ENCODE assay signal across 8 mouse cellular contexts in genomic region chr11:81968401-81968881, GRCm38 (mm10). TPM values are rescaled to one million over a fixed set of nuclear protein-coding genes. Genes with fewer than 3 reads are reported as not detected.
DNase-seq lines count a peak whose midpoint lies in the region; ATAC-seq lines count a peak whose summit lies in the region.
"Had no signal": no experiment of that assay in that cellular context is flagged by ENCODE, and none has a peak within 500 bp of the region (broad histone marks: within the 10 kb centered on the region; RNA-seq: fewer than 3 reads in every experiment).

TSS of gene Asic2 (minus strand) at chr11:81968457.

- H3K9ac ChIP-seq in forebrain, embryonic 11.5 days (ENCODE audit: low read length): peak within 1 kb of the TSS; percentile 51
- peak within 1 kb of the TSS; percentile 53 for H3K9ac ChIP-seq in neural tube, embryonic 11.5 days (ENCODE audit: low read length)

- peaks cover 20% of the 10 kb centered on the region; the same call in 1 of the 2 replicates for H3K4me1 ChIP-seq in forebrain, embryonic 11.5 days (replicated peaks; ENCODE audit: control insufficient read depth, insufficient read depth, low read length)
- no peaks in the 10 kb centered on the region for H3K4me1 ChIP-seq in neural tube, embryonic 11.5 days (ENCODE audit: control insufficient read depth, insufficient read depth, low read length)

- H3K27ac ChIP-seq in forebrain, embryonic 11.5 days (ENCODE audit: low read depth, low read length): no peak within 1 kb of the TSS
- no peak within 1 kb of the TSS for H3K27ac ChIP-seq in neural tube, embryonic 11.5 days (ENCODE audit: low read depth, low read length)

- H3K4me3 ChIP-seq in forebrain, embryonic 11.5 days (ENCODE audit: low read depth, low read length): peak within 1 kb of the TSS; percentile 34
- peak within 1 kb of the TSS; percentile 23 for H3K4me3 ChIP-seq in neural tube, embryonic 11.5 days (ENCODE audit: low read depth, low read length)

- no peak for ATAC-seq in forebrain, embryonic 11.5 days (replicated peaks; ENCODE audit: low FRiP score)
- no peak for ATAC-seq in neural tube, embryonic 11.5 days (ENCODE audit: insufficient read depth, low FRiP score, low TSS enrichment)
- no peak for ATAC-seq in megakaryocyte progenitor cell, adult 5-6 weeks (replicated peaks; ENCODE audit: poor library complexity)
- ATAC-seq in granulocyte monocyte progenitor cell, adult 5-6 weeks (replicated peaks; ENCODE audit: poor library complexity, severe bottlenecking): no peak

- H3K27me3 ChIP-seq in forebrain, embryonic 11.5 days (ENCODE audit: control insufficient read depth, insufficient read depth, low read length): peaks cover 6% of the 10 kb centered on the region
- peaks cover 12% of the 10 kb centered on the region; the same call in 1 of the 2 replicates for H3K27me3 ChIP-seq in neural tube, embryonic 11.5 days (ENCODE audit: control insufficient read depth, insufficient read depth, low read length)

- H3K4me2 ChIP-seq in forebrain, embryonic 11.5 days (ENCODE audit: low read depth, low read length, severe bottlenecking): peak within 1 kb of the TSS; percentile 73
- H3K4me2 ChIP-seq in neural tube, embryonic 11.5 days (ENCODE audit: low read depth): peak within 1 kb of the TSS; percentile 39

- DNase-seq in embryo, embryonic 10 days (ENCODE audit: low spot score): peak; percentile 62
- DNase-seq in forebrain, embryonic 11.5 days (ENCODE audit: low spot score): peak; percentile 62
- DNase-seq in layer of hippocampus, postnatal 36 days: peak in 1 of 2 experiments; percentile 44
- DNase-seq in neural tube, embryonic 11.5 days (ENCODE audit: low spot score): peak; percentile 51
- no peak for DNase-seq in natural killer cell, adult 2 months (ENCODE audit: low spot score in 2 of 2)

- no peaks in the 10 kb centered on the region for H3K9me3 ChIP-seq in forebrain, embryonic 11.5 days (ENCODE audit: control insufficient read depth, low read length)
- no peaks in the 10 kb centered on the region for H3K9me3 ChIP-seq in neural tube, embryonic 11.5 days (ENCODE audit: control insufficient read depth, low read length)

- WGBS in forebrain, embryonic 11.5 days: 1% methylated on average over 29 of the region's 29 CpGs
- WGBS in neural tube, embryonic 11.5 days: 3% methylated on average over 29 of the region's 29 CpGs

- no peaks in the 10 kb centered on the region for H3K36me3 ChIP-seq in forebrain, embryonic 11.5 days (ENCODE audit: control insufficient read depth, insufficient read depth, low read length)
- H3K36me3 ChIP-seq in neural tube, embryonic 11.5 days (ENCODE audit: control insufficient read depth, insufficient read depth, low read length): no peaks in the 10 kb centered on the region

RNA-seq across cellular contexts. Expression of gene Asic2, which starts in this region (rescaled TPM):
- 0.94 and 1.4 TPM in 2 replicates for polyA plus RNA-seq in forebrain, embryonic 11.5 days (2014; fragmentation: Nextera tagmentation; extraction: Ambion mirVana)
- total RNA-seq in layer of hippocampus, postnatal 36 days (2021): 10 to 100 TPM; 54.3 to 55.8 TPM
- 2.3 and 2.5 TPM in 2 replicates for polyA plus RNA-seq in neural tube, embryonic 11.5 days (2014; fragmentation: Nextera tagmentation; extraction: Ambion mirVana)
- not detected in 2 replicates for total RNA-seq in megakaryocyte progenitor cell, adult 5-6 weeks (2015)
- not detected in 2 replicates for total RNA-seq in megakaryocyte progenitor cell, adult 5-6 weeks (2017)
- total RNA-seq in granulocyte monocyte progenitor cell, adult 5-6 weeks (2014; fragmentation: Nextera tagmentation): not detected in 2 replicates
- not detected in 2 replicates for total RNA-seq in granulocyte monocyte progenitor cell, adult 5-6 weeks (2017)
- polyA plus RNA-seq: liver, adult 2 months had no signal

Comparison
In these comparisons a context has a peak if more than half of its experiments do, and no peak if none do; other contexts are left out.
1. RNA of gene Asic2 (total RNA-seq): 54.3 to 55.8 TPM in layer of hippocampus, postnatal 36 days; not detected in megakaryocyte progenitor cell, adult 5-6 weeks and not detected in granulocyte monocyte progenitor cell, adult 5-6 weeks; every median in the first group is over 10 times any median in the second.
2. DNase-seq: peak in embryo, embryonic 10 days (single experiment), forebrain, embryonic 11.5 days (single experiment) and neural tube, embryonic 11.5 days (single experiment); none in natural killer cell, adult 2 months (0 of 2).